Mouse (Mus musculus): ENCODE measurements around the gene Ms4a18.

The Ms4a18 gene

DNA sequence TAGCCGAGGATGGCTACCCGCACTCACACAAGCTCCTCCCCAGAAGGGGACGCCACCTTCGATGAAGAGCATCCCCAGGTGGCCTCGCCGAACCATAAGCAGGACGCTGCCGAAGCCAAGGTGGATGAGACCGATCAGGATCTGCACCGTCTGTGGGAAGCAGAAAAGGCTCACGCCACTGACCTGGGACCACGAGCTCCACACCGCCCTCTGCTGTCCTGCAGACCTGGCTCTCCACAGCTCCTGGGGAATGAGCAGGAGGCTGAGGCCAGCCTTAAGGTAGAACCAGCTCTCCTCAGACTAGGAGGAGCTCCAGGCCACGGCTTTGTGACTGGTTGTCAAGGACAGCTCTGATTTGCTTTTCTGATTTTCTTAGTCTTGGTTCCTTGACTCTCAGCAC, 34.7 kb downstream of the Ms4a18 start:
- DNase-seq (ENCODE audit: low spot score in 2 of 2) = no peak

DNA sequence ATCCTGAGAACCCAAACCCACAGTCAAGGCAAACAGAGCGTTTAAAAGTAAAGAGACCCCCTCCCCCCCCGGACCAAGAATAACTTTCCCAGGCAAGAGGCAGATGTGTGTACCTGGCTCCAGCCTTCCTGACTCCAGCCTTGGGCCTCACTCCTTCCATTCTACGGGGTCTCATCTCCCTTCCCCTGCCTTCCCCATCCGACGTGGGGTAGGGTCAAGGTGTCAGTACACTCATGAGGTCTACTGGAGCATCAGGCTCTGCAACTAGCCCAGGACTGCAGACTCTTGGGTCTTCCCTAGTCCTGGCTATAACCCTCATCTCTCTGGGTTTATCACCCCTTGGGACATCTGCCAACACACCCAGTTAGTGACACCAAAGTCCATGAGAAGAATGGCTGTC, 37.6 kb downstream of the Ms4a18 start:
- DNase-seq (ENCODE audit: low spot score in 2 of 2) = no peak

DNA sequence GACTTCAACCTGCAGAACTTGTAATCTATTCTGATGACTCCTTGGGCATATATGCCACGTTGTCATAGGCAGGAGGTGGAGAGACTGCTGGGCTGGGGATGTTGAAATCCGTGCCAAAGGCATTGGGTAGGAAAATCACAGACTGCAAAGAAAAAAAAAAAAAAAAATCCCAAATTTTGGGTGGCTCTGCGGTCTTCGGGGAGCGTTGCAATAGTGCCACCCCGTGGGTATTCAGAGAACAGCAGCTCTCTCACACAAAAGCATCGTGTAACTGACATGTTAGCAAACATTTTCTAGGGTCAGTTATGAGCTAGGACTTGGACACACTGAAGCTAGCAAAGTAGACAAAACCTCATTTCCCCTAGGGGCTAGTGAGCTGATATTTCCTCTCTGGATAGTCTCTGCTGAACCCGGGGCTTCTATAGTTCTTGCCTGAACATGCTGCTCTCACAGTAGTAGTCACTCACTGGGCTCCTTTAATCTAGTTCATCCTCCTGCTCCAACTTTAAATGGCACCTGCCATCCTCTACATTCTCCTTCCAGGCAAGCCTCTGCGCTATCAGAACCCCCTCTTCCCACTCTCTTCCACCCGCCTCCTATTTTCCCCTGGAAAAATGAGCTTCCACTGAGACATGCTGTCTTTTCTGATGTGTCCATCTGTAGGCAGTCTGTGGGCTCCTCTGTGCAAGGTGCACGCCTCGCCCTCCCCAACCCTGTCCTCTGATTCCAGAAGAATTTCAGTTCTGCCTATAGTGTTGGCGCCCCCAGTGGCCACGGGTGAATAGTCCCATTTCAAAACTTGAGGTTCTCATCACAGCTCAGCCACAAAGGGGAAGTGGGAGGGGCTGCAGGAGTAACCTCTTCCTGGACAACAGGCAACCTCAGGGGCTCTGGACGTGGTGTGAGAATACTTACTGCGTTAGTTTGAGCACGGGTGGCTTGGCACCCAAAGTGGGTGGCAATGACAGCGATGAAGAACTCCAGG, 38.4 kb downstream of the Ms4a18 start:
- DNase-seq (ENCODE audit: low spot score in 2 of 2) = peak; percentile 80 to 83

DNA sequence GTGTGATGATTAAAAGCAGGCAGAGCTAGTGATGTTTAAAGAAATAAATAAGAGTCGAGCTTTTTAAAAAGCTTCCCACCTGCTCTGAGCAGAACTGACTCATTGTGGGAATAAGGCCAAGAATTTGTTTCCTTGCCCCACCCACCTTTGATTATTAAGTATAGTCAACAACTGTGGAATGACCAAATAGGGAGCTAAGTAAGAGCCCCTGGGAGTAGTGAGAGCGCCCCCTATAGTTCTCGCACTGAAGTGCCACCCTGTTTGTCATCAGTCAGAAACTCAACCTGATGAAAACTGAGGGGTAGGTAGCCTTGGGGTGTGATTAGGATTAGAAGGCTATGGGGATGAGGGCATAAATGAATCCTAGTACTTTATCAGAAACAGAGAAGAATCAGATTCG, 41.5 kb downstream of the Ms4a18 start:
- no peak for DNase-seq (ENCODE audit: low spot score in 2 of 2)

DNA sequence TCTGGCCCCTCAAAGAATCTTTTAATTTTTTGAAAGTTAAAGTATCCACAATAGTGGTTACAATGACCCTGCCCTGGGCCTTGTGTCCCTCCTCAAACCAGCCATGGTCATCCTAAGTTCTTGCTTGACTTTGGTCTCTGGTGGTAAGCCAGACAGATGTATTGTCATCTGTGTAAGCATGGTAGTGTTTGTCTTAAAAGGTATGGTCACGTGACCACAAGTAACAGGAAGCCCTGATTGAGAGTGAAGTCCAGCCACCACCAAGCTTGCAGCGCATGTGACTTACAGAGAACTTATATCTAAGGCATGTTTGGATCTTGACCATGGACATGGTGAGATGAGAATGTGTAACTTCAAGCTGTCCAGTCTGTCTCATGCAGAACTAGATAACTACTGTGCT, 42.6 kb downstream of the Ms4a18 start:
- no peak for DNase-seq (ENCODE audit: low spot score in 2 of 2)

DNA sequence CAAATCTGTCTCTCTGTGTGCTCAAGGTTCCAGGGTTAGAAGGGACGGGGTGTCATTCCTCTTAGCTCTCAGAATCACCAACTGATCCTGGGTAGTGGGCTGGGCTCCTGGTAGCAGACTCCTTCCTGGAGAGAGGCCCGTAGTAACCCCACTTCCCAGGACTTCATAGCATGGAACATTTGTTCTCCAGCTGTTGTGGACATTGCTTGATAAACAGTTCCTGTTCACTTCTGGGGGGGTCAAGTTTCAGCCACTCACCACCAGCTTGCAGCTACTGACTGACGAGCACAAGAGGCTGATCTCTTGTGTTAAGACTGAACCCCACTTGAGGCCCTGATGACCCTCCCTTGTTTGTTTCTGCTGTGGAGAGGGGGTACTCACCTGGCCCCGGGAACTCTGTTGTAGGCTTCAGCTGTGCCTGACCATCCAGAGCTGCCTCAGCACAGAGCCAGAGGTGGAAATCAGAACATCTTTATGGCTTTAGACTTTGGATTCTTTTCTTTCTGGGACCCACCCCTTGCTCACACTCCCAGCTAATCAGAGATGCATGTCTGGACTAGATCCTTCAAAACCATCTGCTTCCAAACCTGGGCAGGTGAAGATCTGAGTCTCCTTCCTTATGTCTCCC, 43.5 kb downstream of the Ms4a18 start, which contains the start of gene Ms4a10:
Ms4a10 (minus strand) TSS at position 433 of the 628 bp plus-strand sequence.
- no peak for DNase-seq (ENCODE audit: low spot score in 2 of 2)

DNA sequence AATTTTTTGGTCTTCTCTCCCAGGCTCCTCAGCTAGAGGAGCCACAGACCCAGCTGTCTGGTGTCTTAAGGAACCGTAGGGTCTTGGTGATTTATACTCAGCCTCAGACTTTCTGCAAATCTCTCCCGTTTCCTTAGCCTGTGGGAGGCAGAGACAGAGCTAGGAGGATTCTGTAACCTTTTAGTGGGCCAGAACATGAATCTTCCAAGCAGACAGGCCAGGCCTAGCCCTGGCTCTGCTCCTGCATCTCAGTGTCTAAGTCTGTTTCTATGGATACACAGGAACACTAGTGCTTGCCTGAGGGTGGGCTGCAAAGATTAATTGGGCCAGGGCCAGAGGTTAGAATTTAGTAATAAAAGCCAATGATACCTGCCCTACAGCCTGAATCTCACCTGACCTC, 44.6 kb downstream of the Ms4a18 start:
- no peak for DNase-seq (ENCODE audit: low spot score in 2 of 2)

DNA sequence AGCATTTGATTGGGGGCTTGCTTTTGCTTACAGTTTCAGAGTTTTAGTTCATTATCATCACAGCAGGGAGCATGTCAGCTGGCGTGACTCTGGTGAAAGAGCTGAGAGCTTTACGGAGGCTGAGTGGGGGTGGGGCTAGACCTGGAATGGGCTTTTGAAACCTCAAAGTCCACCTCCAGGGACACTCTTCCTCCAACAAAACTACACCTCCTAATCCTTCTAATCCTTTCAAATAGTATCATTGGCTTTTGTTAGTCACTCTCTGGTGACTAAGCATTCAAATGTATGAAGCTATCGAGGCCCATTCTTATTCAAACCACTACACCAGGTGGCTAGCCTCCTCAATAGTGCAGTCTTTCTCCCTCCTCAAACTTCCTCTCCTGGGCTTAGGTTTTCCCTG, 45.2 kb downstream of the Ms4a18 start:
- no peak for DNase-seq (ENCODE audit: low spot score in 2 of 2)

DNA sequence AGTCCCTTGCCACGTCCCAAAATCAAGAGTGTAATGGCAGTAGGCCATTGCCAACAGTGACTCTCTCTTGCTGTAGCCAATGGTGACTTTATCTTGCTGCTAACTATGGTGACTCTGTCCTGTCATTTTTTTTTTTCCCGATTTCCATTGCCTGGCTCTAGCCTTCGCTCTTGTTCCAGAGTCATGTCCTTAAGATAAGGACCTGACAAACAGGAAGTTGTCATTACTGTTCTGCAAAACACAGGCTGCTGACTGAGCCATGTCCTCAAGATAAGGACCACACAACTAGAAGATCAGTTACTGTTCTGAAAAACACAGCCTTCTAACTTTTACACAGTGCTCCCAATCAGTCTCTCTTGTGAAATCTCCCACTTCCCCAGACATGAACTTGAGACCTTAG, 47.4 kb downstream of the Ms4a18 start:
- DNase-seq (ENCODE audit: low spot score in 2 of 2) = no peak

DNA sequence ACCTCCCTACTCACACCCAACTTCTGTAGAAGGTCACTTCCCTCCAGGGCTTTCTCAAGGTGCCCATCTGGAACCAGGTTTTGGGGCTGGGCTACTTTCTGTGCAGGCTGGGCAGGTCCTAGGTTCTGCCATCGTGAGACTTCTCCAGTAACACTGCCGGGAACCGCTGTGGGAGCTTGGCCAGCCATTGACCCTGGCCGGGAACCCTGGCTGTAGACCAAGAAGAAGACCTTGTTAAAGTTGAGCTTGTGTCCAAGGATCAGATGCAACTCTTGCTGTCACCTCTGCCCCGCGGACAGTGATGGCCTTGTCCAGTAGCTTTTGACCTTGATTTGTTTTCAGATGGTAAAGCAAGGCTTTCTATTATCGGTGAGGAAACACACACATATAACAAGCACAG, 49.3 kb downstream of the Ms4a18 start:
- DNase-seq (ENCODE audit: low spot score in 2 of 2) = no peak

DNA sequence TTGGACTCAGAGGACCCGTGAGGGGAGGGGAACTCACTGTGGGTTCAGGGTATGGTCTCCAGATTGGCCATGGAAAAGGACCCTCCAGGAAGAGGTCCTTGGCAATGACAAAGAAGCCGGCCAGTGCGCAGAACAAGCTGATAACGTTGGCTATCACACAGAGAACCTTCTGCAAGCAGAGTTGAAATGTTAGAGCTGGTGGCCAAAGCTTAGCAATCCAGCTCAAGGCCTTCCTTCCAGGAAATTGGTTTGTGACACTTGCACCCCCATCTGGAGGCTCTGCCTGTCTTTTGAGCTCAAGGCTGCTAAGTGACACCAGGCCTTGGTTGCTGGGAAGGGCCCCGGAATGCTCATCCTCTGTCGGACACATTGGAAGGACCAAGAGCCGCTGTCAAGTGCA, 52.1 kb downstream of the Ms4a18 start:
- DNase-seq (ENCODE audit: low spot score in 2 of 2) = no peak

DNA sequence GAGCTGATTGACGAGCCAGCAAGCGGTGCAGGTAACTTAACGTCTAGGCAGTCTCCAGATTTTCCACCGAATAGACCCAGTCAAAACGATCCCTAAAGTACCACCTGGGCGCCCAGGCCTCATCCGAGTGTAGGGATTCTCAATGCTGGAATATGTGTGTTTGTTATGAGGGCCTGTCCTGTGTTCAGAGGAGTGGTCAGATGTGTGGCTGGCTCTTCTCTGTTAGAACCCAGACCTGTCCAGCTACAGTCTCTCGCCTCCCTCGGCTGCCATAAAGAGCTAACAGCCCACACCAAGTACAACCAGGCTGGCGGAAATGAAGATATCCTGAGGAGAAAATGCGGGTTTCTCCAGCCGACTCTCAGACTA, 57.9 kb downstream of the Ms4a18 start:
- no peak for DNase-seq (ENCODE audit: low spot score in 2 of 2)

DNA sequence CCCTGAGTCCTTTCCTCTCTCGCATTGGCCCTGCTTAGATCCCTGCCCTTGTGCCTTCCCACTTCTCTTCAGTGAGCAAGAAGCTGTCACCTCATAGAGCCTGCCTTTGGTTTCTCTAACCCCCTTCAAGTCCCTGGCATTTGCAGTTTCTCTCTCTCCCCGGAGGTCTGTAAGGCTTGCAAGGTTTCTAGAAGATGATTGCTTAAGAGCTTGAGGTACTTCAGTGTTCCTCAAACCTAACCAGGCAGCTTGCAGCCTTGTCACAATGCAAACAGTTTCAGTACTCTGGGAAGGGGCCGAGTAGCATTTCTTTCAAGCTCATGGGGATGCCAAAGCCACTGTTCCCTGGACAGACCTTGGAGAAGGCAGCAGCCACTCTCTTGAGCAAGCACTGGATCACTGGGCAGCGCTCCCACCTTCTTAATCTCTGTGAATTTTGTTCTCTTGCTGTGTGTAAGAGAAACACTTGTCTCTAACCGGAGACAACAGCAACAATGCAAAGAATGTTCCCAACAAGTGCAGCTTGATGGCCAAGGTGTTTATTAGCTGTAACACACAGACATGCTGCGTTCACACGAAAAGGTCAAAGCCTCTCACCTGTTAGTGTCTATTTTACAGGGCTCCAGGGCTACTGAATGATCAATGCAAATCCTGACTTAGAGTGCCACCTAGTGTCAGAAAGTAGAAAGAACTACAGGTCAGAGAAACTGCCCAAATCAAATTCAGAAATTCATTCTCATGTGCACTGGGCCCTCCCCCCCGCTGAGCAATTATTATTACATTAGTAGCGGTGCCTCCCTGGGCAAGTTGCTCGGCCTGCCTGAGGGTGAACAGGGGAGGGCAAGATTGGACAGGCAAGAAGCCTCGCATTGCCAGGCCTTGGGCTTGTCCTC, 58.5 kb downstream of the Ms4a18 start:
- peak in 1 of 2 experiments; percentile 45 for DNase-seq (ENCODE audit: low spot score in 2 of 2)

DNA sequence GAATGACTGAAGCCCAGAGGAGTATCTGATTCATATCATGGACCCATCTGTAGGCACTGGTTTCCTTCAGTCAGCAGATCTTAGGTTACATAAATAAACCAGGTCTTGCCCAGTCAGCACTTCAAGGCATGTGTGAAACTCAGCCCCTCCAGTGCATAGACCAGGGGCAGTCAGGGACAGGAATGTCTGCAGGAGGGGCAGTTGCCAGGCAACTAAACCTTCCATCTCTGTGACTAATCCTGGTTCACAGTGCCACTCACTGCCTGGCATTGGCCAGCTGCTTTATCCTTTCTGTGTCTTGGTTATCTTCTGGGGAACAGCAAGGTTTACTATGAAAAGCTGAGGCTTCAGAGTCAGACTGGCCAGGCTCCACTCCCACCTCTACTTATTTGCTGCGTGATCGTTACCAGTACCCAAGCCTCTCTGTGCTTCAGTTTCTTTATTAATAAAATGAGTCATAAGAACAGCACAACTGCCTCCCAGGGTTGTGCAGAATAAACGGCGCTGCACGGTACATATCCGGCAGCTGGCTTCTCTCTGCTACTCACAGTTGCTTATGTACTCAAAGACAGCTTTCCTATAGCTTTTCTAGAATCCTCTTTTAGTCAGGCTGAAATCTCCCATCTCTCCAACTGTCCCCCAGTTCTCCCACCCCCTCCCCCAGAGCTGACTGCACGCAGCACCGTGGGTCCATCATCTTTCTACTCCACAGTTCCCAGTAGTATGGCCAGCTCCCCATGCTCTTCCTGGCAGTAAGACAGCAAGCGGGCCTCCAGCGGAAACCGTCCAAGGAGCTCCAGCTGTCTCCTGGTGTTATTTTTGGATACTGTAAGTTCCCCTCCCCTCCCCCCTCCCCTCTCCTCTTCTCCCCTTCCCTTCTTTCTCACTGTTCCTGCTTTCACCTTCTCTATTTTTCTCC, 65.6 kb downstream of the Ms4a18 start:
- peak; percentile 68 to 71 for DNase-seq (ENCODE audit: low spot score in 2 of 2)

DNA sequence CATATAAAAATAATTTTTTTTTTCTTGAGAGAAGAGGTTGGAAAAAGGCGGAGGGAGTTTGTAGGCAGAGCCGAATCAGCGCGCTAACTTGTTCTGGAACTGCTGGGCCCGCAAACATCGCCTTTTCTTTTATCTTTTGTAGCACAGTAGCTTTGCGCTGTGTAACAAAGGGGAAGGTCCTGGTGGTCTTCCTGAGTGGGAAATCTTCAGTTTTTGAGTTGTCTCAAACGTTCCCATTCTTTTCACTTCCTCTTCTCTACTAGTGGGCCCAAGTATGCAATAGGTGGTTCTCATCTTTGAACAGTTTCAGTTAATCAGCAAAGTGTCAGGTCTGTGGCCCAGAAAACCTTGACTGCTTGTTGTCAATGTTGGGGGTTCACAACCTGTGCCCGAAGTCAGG, 68.3 kb downstream of the Ms4a18 start:
- no peak for DNase-seq (ENCODE audit: low spot score in 2 of 2)

DNA sequence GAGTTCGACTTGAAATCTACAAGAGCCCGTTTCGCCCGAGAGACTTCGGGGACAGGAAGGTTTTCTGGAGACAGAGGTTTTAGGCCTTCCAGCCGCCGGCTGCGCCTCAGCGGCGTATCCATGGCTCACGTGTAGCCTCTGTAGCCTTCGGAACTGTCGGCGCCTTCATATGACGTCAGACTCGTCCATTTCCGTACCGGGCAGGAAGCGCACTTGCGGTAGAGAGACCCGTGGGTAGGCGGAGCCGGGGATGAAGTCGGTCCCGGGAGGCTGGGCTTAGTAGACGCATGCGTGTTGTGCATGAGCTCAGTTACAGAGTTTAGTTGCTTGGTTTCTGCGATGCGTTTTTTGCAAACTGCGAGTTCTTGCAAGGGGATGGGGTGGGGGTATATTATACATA, 68.7 kb downstream of the Ms4a18 start, which contains the start of gene Ccdc86:
Ccdc86 (minus strand) TSS at position 155 of the 400 bp plus-strand sequence.
- DNase-seq (ENCODE audit: low spot score in 2 of 2) = peak; percentile 98

DNA sequence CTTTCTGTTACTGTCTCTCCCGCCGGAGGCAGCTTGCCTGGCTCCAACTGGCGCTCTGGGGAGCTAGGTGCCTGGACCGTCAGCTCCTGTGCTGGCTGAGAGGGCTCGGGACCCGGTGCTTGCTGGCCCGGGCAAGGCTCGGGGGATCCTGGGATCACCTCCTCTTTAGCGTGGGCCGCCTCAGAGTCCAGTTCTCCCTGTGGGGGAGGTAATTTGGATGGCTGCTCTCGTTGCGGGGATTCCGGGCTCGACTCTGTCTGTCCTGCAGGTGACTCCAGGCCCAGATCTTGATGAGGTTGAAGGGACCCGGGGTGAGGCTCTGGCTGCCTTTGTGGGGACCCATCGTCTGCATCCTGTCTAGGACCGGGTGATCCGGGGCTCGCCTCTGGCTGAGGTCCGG, 69.4 kb downstream of the Ms4a18 start:
- no peak for DNase-seq (ENCODE audit: low spot score in 2 of 2)

DNA sequence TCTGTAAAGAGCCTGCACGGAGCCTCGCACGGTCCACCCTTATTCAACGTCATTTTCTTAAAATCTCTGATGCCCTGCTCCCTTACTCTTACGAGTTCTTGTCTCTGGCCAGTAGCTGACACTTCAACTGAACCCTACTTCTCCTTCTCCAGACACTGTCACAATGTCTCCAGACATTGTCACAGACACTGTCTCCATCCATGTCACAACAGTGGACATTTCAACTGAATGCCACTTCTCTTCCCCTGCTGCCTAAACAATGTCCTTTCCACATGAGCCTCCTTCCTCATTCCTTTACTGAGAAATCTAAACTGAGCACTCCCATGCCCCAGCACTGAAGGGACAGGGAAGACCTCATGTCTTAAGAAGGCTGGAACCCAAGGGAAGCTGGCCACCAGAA, 70.6 kb downstream of the Ms4a18 start:
- no peak for DNase-seq (ENCODE audit: low spot score in 2 of 2)
